Mouse (Mus musculus) small intestine, adult 2 months (tissue): ENCODE measurements around the gene Il12a.

Experiments
- CTCF ChIP-seq: fragments of 200-500 bp; IDR thresholded peaks from 2 replicates; pipeline ENCODE4 v1.5.1; 2012; ENCODE audit warnings: low read depth, mild to moderate bottlenecking, control low read depth, inconsistent platforms, low read length, moderate library complexity, mixed read lengths; ENCODE audit not compliant: insufficient replicate concordance, insufficient read length; ENCODE audit errors: extremely low read depth
- POLR2A ChIP-seq: fragments of 200-500 bp; IDR thresholded peaks from 2 replicates; pipeline ENCODE4 v1.6.1; 2012; ENCODE audit warnings: low read depth, mild to moderate bottlenecking, control low read depth, inconsistent platforms, low read length, moderate library complexity

DNA sequence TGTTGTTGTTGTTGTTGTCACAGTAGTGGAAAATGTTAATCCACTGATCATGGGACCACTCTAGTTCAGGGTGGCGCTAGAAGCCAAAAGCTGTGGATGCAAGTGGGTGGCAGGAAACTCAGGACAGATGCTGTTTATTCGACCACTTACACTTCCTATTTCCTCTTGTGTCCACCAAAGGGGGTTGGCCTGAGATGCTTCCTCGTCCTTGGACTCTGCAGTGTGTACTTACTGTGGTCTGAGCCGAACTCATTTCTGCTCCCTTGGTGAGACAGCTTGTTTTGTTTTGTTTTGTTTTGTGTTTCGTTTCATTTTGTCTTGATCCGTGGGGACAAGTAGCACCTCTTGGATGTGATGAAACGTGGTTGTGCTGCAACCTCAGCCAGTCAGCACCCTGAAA is 47.5 kb upstream of the Il12a start:
- TF ChIP-seq CTCF (no peak), POLR2A (no peak)
